Comparison of ENCODE assay signal across 12 mouse cellular contexts in genomic region chr8:122803906-122804761, GRCm38 (mm10). TPM values are rescaled to one million over a fixed set of nuclear protein-coding genes. Genes with fewer than 3 reads are reported as not detected.
A peak's percentile ranks its signal among the peaks of the same experiment; 100 is the strongest.
DNase-seq lines count a peak whose midpoint lies in the region; ATAC-seq and TF ChIP-seq lines count a peak whose summit lies in the region.
"Had no signal": no experiment of that assay in that cellular context is flagged by ENCODE, and none has a peak within 500 bp of the region (broad histone marks: within the 10 kb centered on the region; RNA-seq: fewer than 3 reads in every experiment).

No protein-coding gene starts in this region.

- no peak overlapping the region for H3K4me2 ChIP-seq in embryonic facial prominence, embryonic 13.5 days
- peak overlapping the region; percentile 33; the same call in 1 of the 2 replicates for H3K4me2 ChIP-seq in hindbrain, embryonic 16.5 days (ENCODE audit: low read length)
- H3K4me2 ChIP-seq in neural tube, embryonic 14.5 days (ENCODE audit: low read depth, low read length) = no peak overlapping the region; the same call in 1 of the 2 replicates
- H3K4me2 ChIP-seq: liver, embryonic 15.5 days had no signal

- H3K4me3 ChIP-seq in left cerebral cortex, adult 2 months = no peak overlapping the region
- H3K4me3 ChIP-seq in embryonic facial prominence, embryonic 13.5 days = no peak overlapping the region
- no peak overlapping the region for H3K4me3 ChIP-seq in hindbrain, embryonic 16.5 days (ENCODE audit: low read length)
- H3K4me3 ChIP-seq in neural tube, embryonic 14.5 days (ENCODE audit: low read depth, low read length) = no peak overlapping the region
- H3K4me3 ChIP-seq: liver, embryonic 15.5 days had no signal

- H3K9me3 ChIP-seq in embryonic facial prominence, embryonic 13.5 days = no peaks in the 10 kb centered on the region
- no peaks in the 10 kb centered on the region for H3K9me3 ChIP-seq in hindbrain, embryonic 16.5 days (ENCODE audit: control insufficient read depth, low read length)
- H3K9me3 ChIP-seq in neural tube, embryonic 14.5 days (ENCODE audit: control insufficient read depth, low read length) = no peaks in the 10 kb centered on the region
- H3K9me3 ChIP-seq: liver, embryonic 15.5 days had no signal

- WGBS in embryonic facial prominence, embryonic 13.5 days = 31% methylated on average over 15 of the region's 15 CpGs
- WGBS in hindbrain, embryonic 16.5 days = 9% methylated on average over 15 of the region's 15 CpGs
- WGBS in neural tube, embryonic 14.5 days = 10% methylated on average over 15 of the region's 15 CpGs

- peak; percentile 19 to 24 for DNase-seq in left cerebral cortex, postnatal 14 days (ENCODE audit: low spot score in 2 of 2)
- no peak for DNase-seq in left cerebral cortex, adult 2 months (ENCODE audit: extremely low spot score in 1 of 2, low spot score in 2 of 2)
- no peak for DNase-seq in T-cell, adult 2 months (ENCODE audit: low spot score)
- no peak for DNase-seq in urinary bladder, postnatal 25 days (ENCODE audit: low spot score)
- DNase-seq: heart, adult 18-20 months had no signal

- no peak for TF ChIP-seq CTCF in left cerebral cortex, adult 2 months (IDR thresholded peaks at IDR 0.05)

- H3K4me1 ChIP-seq in embryonic facial prominence, embryonic 13.5 days = peaks cover 30% of the 10 kb centered on the region
- H3K4me1 ChIP-seq in hindbrain, embryonic 16.5 days (ENCODE audit: control insufficient read depth, insufficient read depth, low read depth, low read length) = peaks cover 48% of the 10 kb centered on the region
- H3K4me1 ChIP-seq in neural tube, embryonic 14.5 days (ENCODE audit: control insufficient read depth, insufficient read depth, low read length) = peaks cover 55% of the 10 kb centered on the region
- H3K4me1 ChIP-seq: liver, embryonic 15.5 days had no signal

- intact Hi-C loops in left cerebral cortex, postnatal 14 days (cut with DNase I) = no loop called here
- intact Hi-C loops in left cerebral cortex, adult 2 months (cut with DNase I) = no loop called here

- 0 out of 2 replicates have a peak overlapping the region, but pooled peaks have one; percentile 0 for H3K9ac ChIP-seq in embryonic facial prominence, embryonic 13.5 days
- 0 out of 2 replicates have a peak overlapping the region, but pooled peaks have one; percentile 3 for H3K9ac ChIP-seq in hindbrain, embryonic 16.5 days (ENCODE audit: low read depth, low read length)
- peak overlapping the region; percentile 34; the same call in 1 of the 2 replicates for H3K9ac ChIP-seq in neural tube, embryonic 14.5 days (replicated peaks; ENCODE audit: low read depth, low read length)
- H3K9ac ChIP-seq: liver, embryonic 15.5 days had no signal

- no peaks in the 10 kb centered on the region for H3K27me3 ChIP-seq in embryonic facial prominence, embryonic 13.5 days
- peaks cover 5% of the 10 kb centered on the region for H3K27me3 ChIP-seq in hindbrain, embryonic 16.5 days (replicated peaks; ENCODE audit: control insufficient read depth, insufficient read depth, low read length)
- no peaks in the 10 kb centered on the region for H3K27me3 ChIP-seq in neural tube, embryonic 14.5 days (ENCODE audit: control insufficient read depth, insufficient read depth, low read length)

- no peak overlapping the region for H3K27ac ChIP-seq in left cerebral cortex, adult 2 months
- H3K27ac ChIP-seq in embryonic facial prominence, embryonic 13.5 days = no peak overlapping the region
- H3K27ac ChIP-seq in hindbrain, embryonic 16.5 days (ENCODE audit: low read depth, low read length) = peak overlapping the region; percentile 80
- H3K27ac ChIP-seq in neural tube, embryonic 14.5 days (ENCODE audit: low read depth, low read length) = peak overlapping the region; percentile 92
- H3K27ac ChIP-seq: kidney, postnatal 0 days; liver, embryonic 15.5 days; stomach, postnatal 0 days had no signal

- no peak for ATAC-seq in embryonic facial prominence, embryonic 13.5 days (ENCODE audit: insufficient number of reproducible peaks, insufficient read depth, low FRiP score, low TSS enrichment, low read depth)
- ATAC-seq in hindbrain, embryonic 16.5 days = peak; percentile 85
- peak; percentile 90 for ATAC-seq in neural tube, embryonic 14.5 days (ENCODE audit: low read depth)
- no peak for ATAC-seq in monocyte, adult 5-6 weeks (replicated peaks; ENCODE audit: insufficient number of reproducible peaks, low FRiP score, low TSS enrichment, poor library complexity, severe bottlenecking)

- peaks cover 18% of the 10 kb centered on the region for H3K36me3 ChIP-seq in embryonic facial prominence, embryonic 13.5 days
- no peaks in the 10 kb centered on the region for H3K36me3 ChIP-seq in hindbrain, embryonic 16.5 days (ENCODE audit: control insufficient read depth, insufficient read depth, low read length)
- H3K36me3 ChIP-seq in neural tube, embryonic 14.5 days (ENCODE audit: control insufficient read depth, insufficient read depth, low read length) = no peaks in the 10 kb centered on the region

RNA-seq across cellular contexts. Expression of gene Acsf3, which starts 28.8 kb away (rescaled TPM):
- total RNA-seq in left cerebral cortex, postnatal 14 days (2021) = 10 to 100 TPM; 19.0 to 20.9 TPM
- total RNA-seq in left cerebral cortex, adult 2 months (2021) = 10 to 100 TPM; 22.8 to 23.3 TPM
- 16.4 and 18.9 TPM in 2 replicates for polyA plus RNA-seq in embryonic facial prominence, embryonic 13.5 days (2015; fragmentation: Nextera tagmentation; extraction: Ambion mirVana)
- 17.8 and 19.3 TPM in 2 replicates for polyA plus RNA-seq in hindbrain, embryonic 16.5 days (2015; fragmentation: Nextera tagmentation; extraction: Ambion mirVana)
- polyA plus RNA-seq in neural tube, embryonic 14.5 days (2014; fragmentation: Nextera tagmentation; extraction: Ambion mirVana) = 16.2 and 16.3 TPM in 2 replicates
- 2.6 to 6.0 TPM (median 4.1 TPM) in 3 replicates for total RNA-seq in monocyte, adult 5-6 weeks (2017)

RNA-seq across cellular contexts. Expression of gene Cdh15, which starts 43.6 kb away (rescaled TPM):
- total RNA-seq in left cerebral cortex, postnatal 14 days (2021) = 1 to 10 TPM; 1.1 TPM
- total RNA-seq in left cerebral cortex, adult 2 months (2021) = 1 to 10 TPM in 1 of 2 experiments, under 1 TPM in 1; 0.97 to 1.1 TPM
- 4.4 and 5.0 TPM in 2 replicates for polyA plus RNA-seq in embryonic facial prominence, embryonic 13.5 days (2015; fragmentation: Nextera tagmentation; extraction: Ambion mirVana)
- 2.3 and 2.9 TPM in 2 replicates for polyA plus RNA-seq in hindbrain, embryonic 16.5 days (2015; fragmentation: Nextera tagmentation; extraction: Ambion mirVana)
- 1.4 and 2.2 TPM in 2 replicates for polyA plus RNA-seq in neural tube, embryonic 14.5 days (2014; fragmentation: Nextera tagmentation; extraction: Ambion mirVana)
- not detected in 3 replicates for total RNA-seq in monocyte, adult 5-6 weeks (2017)
- total RNA-seq: heart, adult 18-20 months had no signal

Comparison
In these comparisons a context has a peak if more than half of its experiments do, and no peak if none do; other contexts are left out.
1. DNase-seq: peak in left cerebral cortex, postnatal 14 days (2 of 2); none in left cerebral cortex, adult 2 months (0 of 2), T-cell, adult 2 months (single experiment) and urinary bladder, postnatal 25 days (single experiment).
2. H3K27ac ChIP-seq: peak in hindbrain, embryonic 16.5 days (single experiment) and neural tube, embryonic 14.5 days (single experiment); none in left cerebral cortex, adult 2 months (single experiment) and embryonic facial prominence, embryonic 13.5 days (single experiment).
3. ATAC-seq: peak in hindbrain, embryonic 16.5 days (single experiment) and neural tube, embryonic 14.5 days (single experiment); none in embryonic facial prominence, embryonic 13.5 days (single experiment) and monocyte, adult 5-6 weeks (single experiment).
4. Peak in every context shown above with its lines, with median percentiles within 50 percentile points of each other: H3K9ac ChIP-seq.